Mouse (Mus musculus) small intestine, adult 10 weeks (tissue): ENCODE results near the gene Pkd1l2. TPM values are rescaled to one million over a fixed set of nuclear protein-coding genes. Genes with fewer than 3 reads are reported as not detected.

Experiments
- polyA plus RNA-seq: library from polyadenylated mRNA; stranded (reverse); fragments of 350-450 nt; fragmentation: Illumina TruSeq; extraction: RNeasy Lipid Tissue Mini Kit (QIAGEN cat#74804); gene quantifications from one replicate; pipeline ENCODE4 v1.2.3, GENCODE M21; 2014; ENCODE audit warnings: low replicate concordance

Gene Pkd1l2
- polyA plus RNA-seq = not detected

GRCm38 (mm10) chr8:117082399-117082872 is at the start of gene Pkd1l2:
Gene Pkd1l2, minus strand, starts transcription at chr8:117082449.

GRCm38 (mm10) chr8:117095647-117096046 is 13.4 kb upstream of the Pkd1l2 start, which contains the start of gene Bco1:
Gene Bco1, plus strand, starts transcription at chr8:117095854.

DNA sequence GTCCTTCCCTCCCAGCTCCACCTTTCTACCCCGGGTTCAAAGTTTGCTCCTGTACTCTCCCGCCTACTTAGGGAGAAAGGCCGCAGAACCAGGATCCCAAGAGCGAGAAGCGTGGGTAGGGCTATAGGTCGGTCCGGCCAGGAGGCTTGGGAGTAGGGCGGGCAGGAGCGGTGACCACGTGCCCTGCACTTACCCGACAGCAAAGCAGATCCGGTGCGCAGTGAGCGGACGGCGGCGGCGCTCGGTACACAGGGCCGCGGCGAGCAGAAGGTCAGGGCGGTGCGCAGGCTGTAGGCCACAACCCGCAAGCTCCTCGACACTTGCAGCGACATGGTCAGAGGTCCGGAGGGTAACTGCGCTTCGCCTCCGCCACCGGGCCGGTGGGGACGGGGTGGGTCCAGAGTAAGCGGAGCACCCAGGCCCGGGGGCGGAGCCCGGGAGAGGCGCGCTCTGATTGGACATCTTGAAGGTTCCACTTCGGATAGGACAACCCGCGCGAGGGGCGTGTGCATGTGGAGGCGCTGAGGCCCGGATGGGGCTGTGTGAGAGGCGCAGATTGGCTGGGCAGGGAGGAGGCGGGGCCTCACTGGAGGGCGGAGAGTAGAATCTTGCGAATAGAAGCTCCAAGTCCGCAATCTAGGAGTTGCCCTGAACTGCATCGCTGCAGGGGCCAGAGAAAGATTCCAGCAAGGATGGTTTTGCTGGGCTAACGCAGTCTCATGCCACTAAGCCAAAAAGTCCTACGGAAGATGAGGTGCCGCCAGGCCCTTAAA is 89.0 kb downstream of the Pkd1l2 start, which contains the start of gene Gcsh:
Gene Gcsh, minus strand, starts transcription at position 443 of the 773 bp plus-strand sequence.

DNA sequence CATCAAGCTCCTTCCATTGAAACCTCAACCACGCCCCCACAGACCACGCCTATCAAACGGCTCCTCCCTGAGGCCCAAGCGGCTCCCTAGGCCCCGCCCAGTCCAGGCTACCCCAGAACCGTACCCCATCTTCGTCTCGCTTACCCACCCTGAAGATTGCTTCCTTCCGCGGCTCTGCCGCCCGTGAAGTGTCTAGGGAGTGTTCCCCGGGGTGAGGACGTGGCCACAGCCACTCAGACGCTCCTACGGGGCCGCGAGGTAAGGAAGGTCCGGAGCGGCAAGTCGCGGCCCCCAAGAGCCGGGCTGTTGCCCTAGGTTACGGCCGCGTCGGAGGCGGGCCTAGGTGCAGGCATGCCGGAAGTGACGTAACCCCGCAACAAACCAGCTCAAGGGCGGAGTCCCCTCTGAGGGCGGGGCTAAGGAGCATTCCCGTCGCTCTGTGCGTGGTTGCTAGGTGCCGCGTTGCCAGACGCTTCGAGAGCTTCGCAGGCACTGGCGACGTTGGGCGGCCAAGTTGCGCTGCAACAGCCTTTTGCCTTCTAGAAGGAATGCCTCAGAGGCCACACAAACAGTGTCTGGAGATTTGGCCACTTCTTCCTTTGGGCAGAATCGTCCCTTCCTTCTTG is 103.5 kb downstream of the Pkd1l2 start, which contains the start of gene 1700030J22Rik:
Gene 1700030J22Rik, minus strand, starts transcription at position 329 of the 626 bp plus-strand sequence.

Other genes with a start within 250 kb of the Pkd1l2 start
- gene Cmc2, start 161.0 kb downstream of the Pkd1l2 start, polyA plus RNA-seq = 3.8 TPM
- 3.0 TPM for gene Cenpn, start 160.7 kb downstream of the Pkd1l2 start, polyA plus RNA-seq
- gene Atmin, start 139.1 kb downstream of the Pkd1l2 start, polyA plus RNA-seq = 5.2 TPM
- gene 1700030J22Rik, start 103.5 kb downstream of the Pkd1l2 start, polyA plus RNA-seq = 0.37 TPM
- gene Gcsh, start 88.9 kb downstream of the Pkd1l2 start, polyA plus RNA-seq = 77.7 TPM
- 0.74 TPM for gene Bco1, start 13.4 kb upstream of the Pkd1l2 start, polyA plus RNA-seq
- 4.5 TPM for gene Gan, start 75.7 kb upstream of the Pkd1l2 start, polyA plus RNA-seq
- gene Cmip, start 174.6 kb upstream of the Pkd1l2 start, polyA plus RNA-seq = 2.4 TPM